Mouse (Mus musculus): ENCODE results near the gene Snd1. TPM values are rescaled to one million over a fixed set of nuclear protein-coding genes. Genes with fewer than 3 reads are reported as not detected.

Snd1 gene
- polyA plus RNA-seq, 1 experiment from 2014 or later: 64.8 TPM

GRCm38 (mm10) chr6:28932328-28932937 is 457.5 kb downstream of the Snd1 start:
- H3K79me2 ChIP-seq (ENCODE audit: inconsistent target): no peaks in the 10 kb centered on the region
- no peak overlapping the region for H3K27ac ChIP-seq
- 36% methylated on average over 19 of the region's 19 CpGs for WGBS (ENCODE audit: missing documents)
- H3K4me3 ChIP-seq (ENCODE audit: inconsistent target): no peak overlapping the region
- H3K36me3 ChIP-seq (ENCODE audit: inconsistent target): no peaks in the 10 kb centered on the region

DNA sequence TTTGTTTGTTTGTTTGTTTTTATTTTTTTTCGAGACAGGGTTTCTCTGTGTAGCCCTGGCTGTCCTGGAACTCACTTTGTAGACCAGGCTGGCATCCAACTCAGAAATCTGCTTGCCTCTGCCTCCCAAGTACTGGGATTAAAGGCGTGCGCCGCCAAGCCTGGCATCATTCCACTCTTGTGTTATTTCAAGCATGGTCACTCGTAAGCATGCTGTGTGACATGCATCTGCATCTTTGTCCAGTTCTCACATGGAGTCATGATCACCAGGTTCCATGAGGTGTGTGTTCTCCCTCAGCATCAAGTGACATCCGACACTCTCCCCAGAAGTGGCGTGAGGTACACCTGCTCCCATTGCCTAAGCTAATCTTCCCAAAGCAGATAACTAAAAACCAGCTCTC is 460.8 kb downstream of the Snd1 start:
- Histone ChIP-seq H3K36me3 (ENCODE audit: inconsistent target) (no peaks in the 10 kb centered on the region), H3K4me3 (ENCODE audit: inconsistent target) (no peak overlapping the region), H3K27ac (no peak overlapping the region), H3K79me2 (ENCODE audit: inconsistent target) (no peaks in the 10 kb centered on the region)
- 92% methylated on average over 7 of the region's 7 CpGs for WGBS (ENCODE audit: missing documents)

GRCm38 (mm10) chr6:28947254-28947653 is 472.3 kb downstream of the Snd1 start:
- Histone ChIP-seq H3K27ac (no peak overlapping the region), H3K4me3 (ENCODE audit: inconsistent target) (no peak overlapping the region), H3K36me3 (ENCODE audit: inconsistent target) (no peaks in the 10 kb centered on the region), H3K79me2 (ENCODE audit: inconsistent target) (no peaks in the 10 kb centered on the region)
- 64% methylated on average over 9 of the region's 9 CpGs for WGBS (ENCODE audit: missing documents)

GRCm38 (mm10) chr6:28949269-28949668 is 474.3 kb downstream of the Snd1 start:
- Histone ChIP-seq H3K4me3 (ENCODE audit: inconsistent target) (no peak overlapping the region), H3K27ac (no peak overlapping the region), H3K79me2 (ENCODE audit: inconsistent target) (no peaks in the 10 kb centered on the region), H3K36me3 (ENCODE audit: inconsistent target) (no peaks in the 10 kb centered on the region)
- WGBS (ENCODE audit: missing documents): 22% methylated on average over 12 of the region's 12 CpGs

DNA sequence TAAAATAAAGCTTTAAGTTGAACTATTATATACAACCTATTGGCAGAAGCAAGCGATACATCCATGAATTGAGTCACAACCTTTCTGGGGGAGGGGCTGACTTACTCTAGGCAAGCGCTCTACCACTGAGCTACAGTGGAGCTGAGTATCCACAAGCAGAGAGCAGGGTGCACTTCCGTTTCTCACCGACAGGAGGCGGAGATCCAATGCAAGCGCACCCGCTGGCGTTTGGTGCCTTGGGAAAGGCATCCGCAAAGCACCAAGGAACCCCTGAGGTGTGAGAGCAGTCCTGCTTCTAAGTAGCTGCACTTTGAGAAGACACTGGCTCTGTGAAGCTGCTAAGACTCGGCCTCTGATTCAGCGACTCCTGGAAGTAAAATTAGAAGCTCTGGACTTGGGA is 480.6 kb downstream of the Snd1 start:
- no peaks in the 10 kb centered on the region for H3K79me2 ChIP-seq (ENCODE audit: inconsistent target)
- H3K36me3 ChIP-seq (ENCODE audit: inconsistent target): no peaks in the 10 kb centered on the region
- WGBS (ENCODE audit: missing documents): 28% methylated on average over 11 of the region's 11 CpGs
- H3K27ac ChIP-seq: no peak overlapping the region
- no peak overlapping the region for H3K4me3 ChIP-seq (ENCODE audit: inconsistent target)

- WGBS (ENCODE audit: missing documents): 83% methylated on average over 10 of the region's 10 CpGs
- Histone ChIP-seq H3K36me3 (ENCODE audit: inconsistent target) (no peaks in the 10 kb centered on the region), H3K79me2 (ENCODE audit: inconsistent target) (no peaks in the 10 kb centered on the region), H3K27ac (no peak overlapping the region), H3K4me3 (ENCODE audit: inconsistent target) (no peak overlapping the region)
These were observed 482.5 kb downstream of the Snd1 start for GRCm38 (mm10) chr6:28957486-28957885.

DNA sequence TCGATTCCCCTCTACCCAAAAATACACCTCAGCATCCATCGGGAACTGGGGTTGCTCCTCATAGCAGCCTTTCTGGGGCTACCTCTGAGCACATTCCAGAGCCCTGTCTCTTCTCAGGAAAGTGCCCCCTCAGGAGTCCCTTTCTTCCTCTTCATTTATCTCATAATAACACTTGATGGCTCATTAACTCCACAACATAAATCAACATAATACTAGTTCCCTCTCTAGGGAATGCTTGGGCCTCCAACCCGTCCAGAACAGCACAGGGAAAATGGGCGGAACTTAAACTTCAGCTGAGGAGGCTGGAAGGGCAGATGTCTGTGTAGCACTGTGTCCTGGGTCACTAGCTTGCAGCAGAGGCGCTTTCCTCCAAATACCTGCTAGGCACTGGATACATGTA is 488.2 kb downstream of the Snd1 start:
- H3K79me2 ChIP-seq (ENCODE audit: inconsistent target): no peaks in the 10 kb centered on the region
- 78% methylated on average over 5 of the region's 5 CpGs for WGBS (ENCODE audit: missing documents)
- no peak overlapping the region for H3K4me3 ChIP-seq (ENCODE audit: inconsistent target)
- H3K27ac ChIP-seq: no peak overlapping the region
- H3K36me3 ChIP-seq (ENCODE audit: inconsistent target): no peaks in the 10 kb centered on the region

DNA sequence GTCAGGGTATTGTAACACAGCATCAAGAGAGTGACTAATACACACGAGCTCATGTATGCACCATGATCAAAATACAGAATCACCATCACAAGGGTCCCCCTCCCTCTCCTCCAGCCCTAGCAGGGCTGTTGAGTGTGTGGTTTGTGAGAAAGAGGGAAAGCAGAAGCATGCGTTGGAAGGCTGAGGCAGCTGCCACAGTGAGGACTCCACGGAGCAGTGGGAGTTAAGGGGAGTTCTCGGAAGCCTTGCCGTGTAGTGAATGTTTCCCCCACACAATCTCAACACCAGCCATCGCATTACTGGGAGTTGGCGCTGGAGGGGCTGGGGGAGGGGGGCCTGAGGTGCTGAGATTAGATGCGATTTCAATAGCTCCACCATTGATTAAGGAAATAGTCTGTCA is 490.3 kb downstream of the Snd1 start:
- no peaks in the 10 kb centered on the region for H3K79me2 ChIP-seq (ENCODE audit: inconsistent target)
- no peak overlapping the region for H3K4me3 ChIP-seq (ENCODE audit: inconsistent target)
- 48% methylated on average over 8 of the region's 8 CpGs for WGBS (ENCODE audit: missing documents)
- no peak overlapping the region for H3K27ac ChIP-seq
- H3K36me3 ChIP-seq (ENCODE audit: inconsistent target): no peaks in the 10 kb centered on the region

- H3K36me3 ChIP-seq (ENCODE audit: inconsistent target): no peaks in the 10 kb centered on the region
- H3K4me3 ChIP-seq (ENCODE audit: inconsistent target): no peak overlapping the region
- 66% methylated on average over 5 of the region's 5 CpGs for WGBS (ENCODE audit: missing documents)
- no peak overlapping the region for H3K27ac ChIP-seq
- H3K79me2 ChIP-seq (ENCODE audit: inconsistent target): no peaks in the 10 kb centered on the region
These were observed 494.7 kb downstream of the Snd1 start for GRCm38 (mm10) chr6:28969615-28970014.

- H3K36me3 ChIP-seq (ENCODE audit: inconsistent target): no peaks in the 10 kb centered on the region
- 62% methylated on average over 4 of the region's 4 CpGs for WGBS (ENCODE audit: missing documents)
- no peaks in the 10 kb centered on the region for H3K79me2 ChIP-seq (ENCODE audit: inconsistent target)
- no peak overlapping the region for H3K27ac ChIP-seq
- no peak overlapping the region for H3K4me3 ChIP-seq (ENCODE audit: inconsistent target)
These were observed 495.8 kb downstream of the Snd1 start for GRCm38 (mm10) chr6:28970711-28971110.

DNA sequence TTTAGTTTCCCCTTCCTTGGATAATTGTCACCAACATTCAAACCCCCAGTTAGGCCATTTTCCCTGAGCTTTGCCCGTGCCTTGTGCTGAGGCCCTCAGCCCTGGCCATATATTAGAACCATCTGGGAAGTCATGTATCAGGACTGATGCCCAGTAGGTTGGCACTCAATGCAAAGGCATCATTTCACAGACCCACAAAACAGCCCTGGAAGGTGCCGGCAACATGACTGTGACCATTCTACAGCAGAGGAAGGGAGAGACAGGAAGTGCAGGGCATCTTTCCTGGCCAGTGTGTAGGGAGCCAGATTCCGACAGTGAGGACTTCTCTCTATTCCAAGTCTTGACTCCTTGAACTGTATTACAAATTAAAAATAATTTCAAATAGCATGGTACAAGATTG is 499.6 kb downstream of the Snd1 start:
- 79% methylated on average over 3 of the region's 3 CpGs for WGBS (ENCODE audit: missing documents)
- no peaks in the 10 kb centered on the region for H3K79me2 ChIP-seq (ENCODE audit: inconsistent target)
- no peak overlapping the region for H3K4me3 ChIP-seq (ENCODE audit: inconsistent target)
- no peak overlapping the region for H3K27ac ChIP-seq
- H3K36me3 ChIP-seq (ENCODE audit: inconsistent target): no peaks in the 10 kb centered on the region

- Histone ChIP-seq H3K79me2 (ENCODE audit: inconsistent target) (no peaks in the 10 kb centered on the region), H3K27ac (no peak overlapping the region), H3K4me3 (ENCODE audit: inconsistent target) (no peak overlapping the region), H3K36me3 (ENCODE audit: inconsistent target) (no peaks in the 10 kb centered on the region)
- 88% methylated on average over 1 of the region's 1 CpGs for WGBS (ENCODE audit: missing documents)
These were observed 500.2 kb downstream of the Snd1 start for GRCm38 (mm10) chr6:28975106-28975505.

- Histone ChIP-seq H3K79me2 (ENCODE audit: inconsistent target) (no peaks in the 10 kb centered on the region), H3K36me3 (ENCODE audit: inconsistent target) (no peaks in the 10 kb centered on the region), H3K27ac (no peak overlapping the region), H3K4me3 (ENCODE audit: inconsistent target) (no peak overlapping the region)
- 50% methylated on average over 3 of the region's 5 CpGs for WGBS (ENCODE audit: missing documents)
These were observed 503.1 kb downstream of the Snd1 start for GRCm38 (mm10) chr6:28978031-28978430.

DNA sequence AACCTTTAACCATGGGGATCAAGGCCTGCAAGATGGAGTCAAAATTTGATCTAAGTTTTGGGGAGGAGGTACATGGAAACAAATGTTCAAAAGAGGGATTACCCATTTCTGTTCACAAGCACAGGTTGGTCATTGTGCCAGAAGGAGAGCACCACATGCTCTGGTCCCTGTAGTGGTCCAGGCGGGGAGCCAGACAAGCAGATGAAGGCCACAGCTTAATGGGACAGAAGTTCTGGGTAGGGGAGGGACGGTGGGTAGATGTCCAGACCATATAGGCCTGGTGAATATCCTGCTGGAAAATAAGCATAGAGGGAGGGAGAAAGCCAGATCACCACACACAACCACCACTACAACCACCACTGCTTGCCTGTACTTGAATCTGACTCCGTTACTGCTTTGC is 503.9 kb downstream of the Snd1 start:
- WGBS (ENCODE audit: missing documents): 92% methylated on average over 3 of the region's 3 CpGs
- H3K36me3 ChIP-seq (ENCODE audit: inconsistent target): no peaks in the 10 kb centered on the region
- H3K79me2 ChIP-seq (ENCODE audit: inconsistent target): no peaks in the 10 kb centered on the region

DNA sequence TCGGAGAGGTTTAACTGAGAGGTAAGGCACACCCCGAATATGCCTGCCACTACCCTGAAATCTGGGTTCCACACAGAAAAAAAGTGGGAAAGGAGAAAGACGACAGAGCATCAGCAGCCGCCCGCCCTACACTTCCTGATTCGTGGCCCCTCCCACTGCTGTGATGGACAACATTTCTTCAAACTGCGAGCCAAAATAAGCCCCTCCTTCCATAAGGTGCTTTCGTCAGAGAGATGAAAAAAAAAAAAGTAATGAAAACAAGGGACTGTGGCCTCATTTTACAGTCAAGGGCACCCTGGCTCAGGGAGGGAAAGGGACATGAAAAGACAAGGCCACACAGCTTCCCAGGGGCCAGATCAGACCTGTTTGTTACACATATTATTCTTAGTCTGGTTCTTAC is 504.6 kb downstream of the Snd1 start:
- no peak overlapping the region for H3K4me3 ChIP-seq (ENCODE audit: inconsistent target)
- 66% methylated on average over 8 of the region's 8 CpGs for WGBS (ENCODE audit: missing documents)

More for the DNA sequence above, 503.9 kb downstream of the Snd1 start:
- H3K27ac ChIP-seq: no peak overlapping the region
- no peak overlapping the region for H3K4me3 ChIP-seq (ENCODE audit: inconsistent target)

GRCm38 (mm10) chr6:28980219-28980618 is 505.3 kb downstream of the Snd1 start:
- WGBS (ENCODE audit: missing documents): 9% methylated on average over 13 of the region's 14 CpGs
- no peaks in the 10 kb centered on the region for H3K36me3 ChIP-seq (ENCODE audit: inconsistent target)
- no peaks in the 10 kb centered on the region for H3K79me2 ChIP-seq (ENCODE audit: inconsistent target)
- H3K4me3 ChIP-seq (ENCODE audit: inconsistent target): no peak overlapping the region
- no peak overlapping the region for H3K27ac ChIP-seq

More for the DNA sequence above, 504.6 kb downstream of the Snd1 start:
- Histone ChIP-seq H3K27ac (no peak overlapping the region), H3K79me2 (ENCODE audit: inconsistent target) (no peaks in the 10 kb centered on the region), H3K36me3 (ENCODE audit: inconsistent target) (no peaks in the 10 kb centered on the region)

Data from macrophage (primary cell).